Mouse (Mus musculus) liver, embryonic 12.5 days (tissue): ENCODE measurements around the gene Eprs. TPM values are rescaled to one million over a fixed set of nuclear protein-coding genes. Genes with fewer than 3 reads are reported as not detected.
A peak's percentile ranks its signal among the peaks of the same experiment; 100 is the strongest.

Experiments used
- microRNA counts: library from miRNA; unstranded; fragments of <30 nt; microRNA quantifications from one replicate; lab custom pipeline; 2017
- microRNA-seq: library from miRNA; unstranded; fragments of <30 nt; microRNA quantifications from one replicate; pipeline ENCODE4, GENCODE M21; 2017
- polyA plus RNA-seq: library from polyadenylated mRNA; unstranded; fragments of >200 nt; fragmentation: Nextera tagmentation; extraction: Ambion mirVana; gene quantifications from 2 replicates; pipeline ENCODE4 v1.2.1, GENCODE M21; 2016

Gene Eprs
- polyA plus RNA-seq, 1 experiment from 2014 or later: 136 TPM

MicroRNAs encoded within 50 kb of the gene (microRNA counts, 519-probe panel; counts per million panel counts)
- microRNA mmu-miR-194 (lab: Ali Mortazavi, UCI): 4,814 counts per million, percentile 84 among the panel's probes with 10 or more counts

Small RNAs within 50 kb of the gene (microRNA-seq; reads per million reads assigned to microRNA genes)
- gene Mir194-1 (8.8 reads per million, percentile 19 among the genes with 10 or more reads in this experiment), gene Mir215 (6.3 reads per million, percentile 12 among the genes with 10 or more reads in this experiment)

Other genes starting within 250 kb of the Eprs start
- gene Rab3gap2, start 158.9 kb upstream of the Eprs start, polyA plus RNA-seq: 18.4 and 19.3 TPM in 2 replicates
- 32.7 and 34.1 TPM in 2 replicates for gene Iars2, start 33.6 kb upstream of the Eprs start, polyA plus RNA-seq
- gene Bpnt1, start 30.9 kb upstream of the Eprs start, polyA plus RNA-seq: 19.2 and 19.9 TPM in 2 replicates
- gene Slc30a10, start 91.8 kb downstream of the Eprs start, polyA plus RNA-seq: 17.6 and 18.5 TPM in 2 replicates